Comparison of ENCODE assay signal across 11 mouse cellular contexts in genomic region chr9:105887521-105887920, GRCm38 (mm10). TPM values are rescaled to one million over a fixed set of nuclear protein-coding genes. Genes with fewer than 3 reads are reported as not detected.
DNase-seq lines count a peak whose midpoint lies in the region; ATAC-seq and TF ChIP-seq lines count a peak whose summit lies in the region.
"Had no signal": no experiment of that assay in that cellular context is flagged by ENCODE, and none has a peak within 500 bp of the region (broad histone marks: within the 10 kb centered on the region; RNA-seq: fewer than 3 reads in every experiment).

No protein-coding gene starts in this region.

- H3K9ac ChIP-seq in forebrain, postnatal 0 days, result no peak overlapping the region
- no peak overlapping the region for H3K9ac ChIP-seq in forebrain, embryonic 16.5 days (replicated peaks; ENCODE audit: low read depth, low read length)
- no peak overlapping the region for H3K9ac ChIP-seq in lung, postnatal 0 days (replicated peaks; ENCODE audit: low read depth)
- H3K9ac ChIP-seq: limb, embryonic 12.5 days had no signal

- DNase-seq in forebrain, postnatal 0 days, result peak; percentile 22
- peak; percentile 11 for DNase-seq in lung, postnatal 0 days (ENCODE audit: low spot score)
- no peak for DNase-seq in lung, postnatal 10 days
- peak; percentile 34 for DNase-seq in adrenal gland, postnatal 14 days
- peak; percentile 17 for DNase-seq in skeletal muscle tissue, adult 2 months (ENCODE audit: low read depth, low spot score)
- no peak for DNase-seq in thymus, postnatal 25 days
- DNase-seq in cerebellum, adult 9-10 months, result no peak
- DNase-seq: gastrocnemius, postnatal 25 days had no signal

- H3K4me3 ChIP-seq in forebrain, postnatal 0 days (ENCODE audit: low read depth, low read length), result no peak overlapping the region
- no peak overlapping the region for H3K4me3 ChIP-seq in forebrain, embryonic 16.5 days (replicated peaks; ENCODE audit: low read length)
- H3K4me3 ChIP-seq in lung, postnatal 0 days (ENCODE audit: low read depth, low read length), result no peak overlapping the region
- H3K4me3 ChIP-seq: forebrain, embryonic 10.5 days; limb, embryonic 12.5 days had no signal

- H3K36me3 ChIP-seq in forebrain, postnatal 0 days (ENCODE audit: insufficient read depth), result no peaks in the 10 kb centered on the region
- no peaks in the 10 kb centered on the region for H3K36me3 ChIP-seq in forebrain, embryonic 16.5 days (ENCODE audit: control insufficient read depth, insufficient read depth)
- no peaks in the 10 kb centered on the region for H3K36me3 ChIP-seq in lung, postnatal 0 days (ENCODE audit: insufficient read depth, low read length)
- H3K36me3 ChIP-seq: forebrain, embryonic 10.5 days; limb, embryonic 12.5 days had no signal

- TF ChIP-seq EP300 in lung, postnatal 0 days (IDR thresholded peaks at IDR 0.05), result no peak

- peak; percentile 53; the same call in 1 of the 2 replicates for ATAC-seq in forebrain, postnatal 0 days
- no peak for ATAC-seq in forebrain, embryonic 16.5 days
- ATAC-seq in lung, postnatal 0 days, result no peak

- H3K27ac ChIP-seq in forebrain, postnatal 0 days (ENCODE audit: low read depth, low read length), result no peak overlapping the region
- no peak overlapping the region for H3K27ac ChIP-seq in forebrain, embryonic 16.5 days (ENCODE audit: low read length)
- no peak overlapping the region for H3K27ac ChIP-seq in lung, postnatal 0 days (ENCODE audit: low read length)
- H3K27ac ChIP-seq: forebrain, embryonic 10.5 days; limb, embryonic 12.5 days had no signal

- TF ChIP-seq CTCF in forebrain, postnatal 0 days (IDR thresholded peaks at IDR 0.05; ENCODE audit: low read depth), result no peak
- no peak for TF ChIP-seq CTCF in lung, postnatal 0 days (IDR thresholded peaks at IDR 0.05)

- no peaks in the 10 kb centered on the region for H3K4me1 ChIP-seq in forebrain, postnatal 0 days (ENCODE audit: insufficient read depth)
- H3K4me1 ChIP-seq in forebrain, embryonic 16.5 days (replicated peaks; ENCODE audit: control insufficient read depth, insufficient read depth, low read length), result no peaks in the 10 kb centered on the region
- H3K4me1 ChIP-seq in lung, postnatal 0 days (ENCODE audit: insufficient read depth, low read depth, low read length), result no peaks in the 10 kb centered on the region
- H3K4me1 ChIP-seq: limb, embryonic 12.5 days had no signal

- H3K27me3 ChIP-seq in forebrain, postnatal 0 days (ENCODE audit: insufficient read depth, low read length), result no peaks in the 10 kb centered on the region
- H3K27me3 ChIP-seq in forebrain, embryonic 16.5 days (replicated peaks; ENCODE audit: control insufficient read depth, insufficient read depth, low read length), result no peaks in the 10 kb centered on the region
- no peaks in the 10 kb centered on the region for H3K27me3 ChIP-seq in lung, postnatal 0 days (replicated peaks; ENCODE audit: insufficient read depth, low read length)
- H3K27me3 ChIP-seq: limb, embryonic 12.5 days had no signal

- no peak overlapping the region for H3K4me2 ChIP-seq in forebrain, postnatal 0 days (ENCODE audit: low read depth)
- no peak overlapping the region for H3K4me2 ChIP-seq in forebrain, embryonic 16.5 days (ENCODE audit: low read length)
- no peak overlapping the region for H3K4me2 ChIP-seq in lung, postnatal 0 days (replicated peaks; ENCODE audit: low read depth, low read length)
- H3K4me2 ChIP-seq: limb, embryonic 12.5 days had no signal

- WGBS in forebrain, postnatal 0 days, result 19% methylated on average over 2 of the region's 2 CpGs
- 30% methylated on average over 2 of the region's 2 CpGs for WGBS in forebrain, embryonic 16.5 days
- 29% methylated on average over 2 of the region's 2 CpGs for WGBS in lung, postnatal 0 days

- no peaks in the 10 kb centered on the region for H3K9me3 ChIP-seq in forebrain, postnatal 0 days (ENCODE audit: low read length)
- H3K9me3 ChIP-seq in forebrain, embryonic 16.5 days (ENCODE audit: control insufficient read depth, low read length), result no peaks in the 10 kb centered on the region
- H3K9me3 ChIP-seq in lung, postnatal 0 days (ENCODE audit: low read length), result no peaks in the 10 kb centered on the region
- H3K9me3 ChIP-seq: forebrain, embryonic 10.5 days; limb, embryonic 12.5 days had no signal

RNA-seq across cellular contexts. Expression of gene Col6a6, which starts 59.6 kb away (rescaled TPM):
- 0.23 and 0.33 TPM in 2 replicates for total RNA-seq in forebrain, postnatal 0 days (2014; rRNA removed)
- 0.03 and 0.11 TPM in 2 replicates for polyA plus RNA-seq in forebrain, postnatal 0 days (2015; fragmentation: Nextera tagmentation; extraction: Ambion mirVana)
- 0.04 TPM in 2 replicates for polyA plus RNA-seq in forebrain, embryonic 16.5 days (2015; fragmentation: Nextera tagmentation; extraction: Ambion mirVana)
- polyA plus RNA-seq in lung, postnatal 0 days (2015; fragmentation: Nextera tagmentation; extraction: Ambion mirVana), result 0.07 and 0.12 TPM in 2 replicates
- 5.0 and 6.7 TPM in 2 replicates for total RNA-seq in adrenal gland, postnatal 14 days (2021)

Comparison
In these comparisons a context has a peak if more than half of its experiments do, and no peak if none do; other contexts are left out.
1. DNase-seq: peak in forebrain, postnatal 0 days (single experiment), lung, postnatal 0 days (single experiment), adrenal gland, postnatal 14 days (single experiment) and skeletal muscle tissue, adult 2 months (single experiment); none in lung, postnatal 10 days (single experiment), thymus, postnatal 25 days (single experiment) and cerebellum, adult 9-10 months (single experiment).